Mouse (Mus musculus): ENCODE data around the gene Phf5a.
A peak's percentile ranks its signal among the peaks of the same experiment; 100 is the strongest.

Gene Phf5a

DNA sequence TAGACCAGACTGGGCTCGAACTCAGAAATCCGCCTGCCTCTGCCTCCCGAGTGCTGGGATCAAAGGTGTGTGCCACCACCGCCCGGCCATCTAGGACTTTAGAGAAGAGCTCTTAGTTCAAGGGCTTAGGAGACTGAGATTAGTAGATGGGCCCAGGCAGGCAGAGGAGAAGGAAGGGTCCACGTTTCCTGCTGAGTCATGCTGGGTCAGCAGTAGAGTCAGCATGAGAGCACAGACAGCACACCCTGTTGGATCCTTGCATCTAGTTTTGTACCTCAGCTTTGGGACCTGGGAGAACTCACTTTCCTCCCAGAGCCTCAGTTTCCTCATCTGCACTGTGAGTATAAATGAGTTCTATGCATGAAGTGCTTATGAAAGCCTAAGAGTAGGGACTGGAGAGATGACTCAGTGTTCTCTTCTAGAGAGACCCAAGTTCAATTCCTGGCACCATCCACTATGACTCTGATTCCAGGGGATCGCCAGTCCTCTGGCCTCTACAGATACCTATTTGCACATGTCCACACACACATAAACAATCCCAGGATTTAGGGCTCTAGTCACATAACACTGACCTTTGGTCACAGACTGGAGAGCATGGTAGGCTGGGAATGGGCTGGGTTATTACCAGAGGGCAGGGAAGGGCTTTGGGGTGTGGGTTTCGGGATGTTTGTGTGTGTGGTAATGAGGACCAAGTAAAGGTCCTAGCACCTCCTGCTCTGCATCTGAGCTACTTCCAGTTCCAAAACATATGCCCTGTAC is 20.3 kb upstream of the Phf5a start:
- no peak for TF ChIP-seq GATA4 (IDR thresholded peaks at IDR 0.05; ENCODE audit: insufficient replicate concordance, low read length)

DNA sequence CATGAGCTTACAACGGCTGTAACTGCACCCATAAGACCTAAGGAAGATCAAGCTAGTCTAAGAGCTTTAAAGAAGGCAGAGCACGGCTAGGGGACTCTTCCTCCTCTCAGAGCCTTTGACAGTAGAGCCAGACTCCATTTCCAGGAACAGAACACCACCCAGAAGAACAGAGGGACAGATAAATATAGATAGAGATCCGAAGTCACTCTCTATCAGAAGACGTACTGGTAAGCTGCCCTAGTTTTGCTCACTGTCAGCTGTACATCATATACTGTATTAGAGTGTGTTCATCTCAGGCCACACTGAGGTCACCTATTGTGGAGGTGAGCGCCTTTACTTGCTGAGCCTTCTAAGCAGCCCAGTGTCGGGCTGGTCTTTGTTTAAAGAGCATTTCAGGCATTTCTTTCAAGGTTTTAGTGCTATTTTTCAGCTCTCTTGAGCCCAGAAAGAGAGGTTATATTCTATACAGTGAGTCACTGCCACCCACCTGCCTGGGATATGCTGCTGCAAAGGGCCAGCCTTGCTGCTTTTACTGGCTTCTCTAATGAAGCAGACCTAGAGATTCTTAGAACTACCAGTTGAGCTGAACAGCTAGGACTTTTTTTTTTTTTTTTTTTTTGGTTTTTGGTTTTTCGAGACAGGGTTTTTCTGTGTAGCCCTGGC is 19.6 kb upstream of the Phf5a start:
- no peak for TF ChIP-seq GATA4 (IDR thresholded peaks at IDR 0.05; ENCODE audit: insufficient replicate concordance, low read length)

DNA sequence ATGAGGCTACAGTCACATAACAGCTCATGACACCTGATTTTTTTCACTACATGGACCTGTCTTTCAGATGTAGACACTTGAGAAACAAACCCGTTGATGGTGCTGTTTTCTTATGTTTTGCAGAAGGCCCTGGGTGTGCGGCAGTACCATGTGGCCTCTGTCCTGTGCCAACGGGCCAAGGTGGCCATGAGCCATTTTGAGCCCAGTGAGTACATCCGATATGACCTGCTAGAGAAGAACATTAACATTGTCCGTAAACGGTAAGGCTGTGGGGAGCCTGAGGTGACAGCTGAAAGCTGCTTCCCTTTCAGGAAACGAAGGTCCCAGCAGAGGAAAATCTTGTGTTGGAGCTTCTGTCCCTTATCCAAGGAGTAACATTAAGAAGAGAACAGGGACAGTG is 17.5 kb upstream of the Phf5a start:
- no peak for TF ChIP-seq GATA4 (IDR thresholded peaks at IDR 0.05; ENCODE audit: insufficient replicate concordance, low read length)

DNA sequence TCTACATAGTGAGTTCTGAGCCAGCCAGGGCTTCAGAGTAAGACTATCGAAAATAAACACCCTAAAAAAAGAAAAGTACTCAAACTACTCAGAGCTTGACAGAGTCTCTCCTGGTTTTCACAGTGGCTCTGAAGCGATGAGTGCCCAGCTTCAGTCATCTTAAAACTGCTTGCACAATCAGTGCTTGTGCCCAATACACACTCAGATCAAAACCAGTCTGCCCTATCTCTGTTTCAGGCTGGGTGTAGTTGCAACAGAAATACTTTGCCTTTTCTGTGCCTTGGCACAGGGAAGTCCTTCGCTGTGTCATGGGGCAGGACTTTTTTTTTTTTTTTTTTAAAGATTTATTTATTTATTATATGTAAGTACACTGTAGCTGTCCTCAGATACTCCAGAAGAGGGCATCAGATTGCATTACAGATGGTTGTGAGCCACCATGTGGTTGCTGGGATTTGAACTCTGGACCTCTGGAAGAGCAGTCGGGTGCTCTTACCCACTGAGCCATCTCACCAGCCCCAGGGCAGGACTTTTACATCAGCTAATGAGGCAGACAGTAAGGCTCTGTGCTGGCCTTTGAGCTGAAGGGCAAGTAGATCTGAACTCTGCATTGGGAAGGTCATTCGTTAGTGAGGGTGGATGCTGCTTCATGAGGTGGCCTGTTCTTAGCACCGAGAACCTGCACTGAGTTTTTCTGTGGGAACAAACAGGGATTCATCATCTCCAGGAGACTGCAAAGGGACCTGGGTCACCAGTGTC is 15.3 kb upstream of the Phf5a start:
- TF ChIP-seq GATA4 (IDR thresholded peaks at IDR 0.05; ENCODE audit: insufficient replicate concordance, low read length) = no peak

DNA sequence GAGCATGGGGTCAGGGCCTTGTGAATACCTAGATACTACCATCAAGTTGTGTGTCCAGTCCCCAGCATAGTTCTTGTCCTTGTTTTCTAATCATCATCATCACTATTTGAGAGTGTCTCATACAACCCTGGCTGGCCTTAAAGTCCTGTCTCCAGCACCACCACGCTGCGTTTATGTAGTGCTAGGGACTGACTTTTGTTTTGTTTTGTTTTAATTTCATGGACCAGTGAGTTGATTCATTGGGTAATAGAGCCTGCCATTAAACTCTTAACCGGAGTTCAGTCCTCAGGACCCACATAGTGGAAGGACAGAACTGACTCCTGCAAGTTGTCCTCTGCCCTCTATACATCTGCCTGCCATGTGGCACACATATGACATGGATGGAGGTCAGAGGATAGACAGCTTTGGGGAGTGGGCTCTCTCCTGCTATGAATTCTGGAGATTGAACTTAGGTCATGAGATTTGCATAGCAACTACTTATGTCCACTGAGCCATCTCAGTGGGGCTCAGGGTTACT is 13.8 kb upstream of the Phf5a start:
- TF ChIP-seq GATA4 (IDR thresholded peaks at IDR 0.05; ENCODE audit: insufficient replicate concordance, low read length) = no peak

DNA sequence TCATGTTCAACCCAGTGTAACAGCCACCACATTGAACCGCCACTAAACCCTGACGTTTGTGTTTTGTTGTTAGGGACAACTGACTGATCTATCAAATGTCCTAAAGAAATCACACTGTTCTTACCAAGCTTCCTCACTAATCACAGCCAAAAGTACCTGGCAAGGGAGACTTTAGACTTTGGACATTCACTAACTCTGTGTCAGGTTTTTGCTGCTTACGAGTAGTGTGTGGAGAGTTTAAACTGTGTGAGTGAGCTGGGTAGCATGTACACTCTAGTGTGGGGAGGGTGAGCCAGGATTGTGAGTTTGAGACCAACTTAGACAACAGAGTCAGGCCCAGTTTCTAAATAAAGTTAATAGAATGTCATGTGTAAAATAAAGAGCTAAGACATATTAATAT is 10.6 kb upstream of the Phf5a start:
- TF ChIP-seq GATA4 (IDR thresholded peaks at IDR 0.05; ENCODE audit: insufficient replicate concordance, low read length) = no peak

DNA sequence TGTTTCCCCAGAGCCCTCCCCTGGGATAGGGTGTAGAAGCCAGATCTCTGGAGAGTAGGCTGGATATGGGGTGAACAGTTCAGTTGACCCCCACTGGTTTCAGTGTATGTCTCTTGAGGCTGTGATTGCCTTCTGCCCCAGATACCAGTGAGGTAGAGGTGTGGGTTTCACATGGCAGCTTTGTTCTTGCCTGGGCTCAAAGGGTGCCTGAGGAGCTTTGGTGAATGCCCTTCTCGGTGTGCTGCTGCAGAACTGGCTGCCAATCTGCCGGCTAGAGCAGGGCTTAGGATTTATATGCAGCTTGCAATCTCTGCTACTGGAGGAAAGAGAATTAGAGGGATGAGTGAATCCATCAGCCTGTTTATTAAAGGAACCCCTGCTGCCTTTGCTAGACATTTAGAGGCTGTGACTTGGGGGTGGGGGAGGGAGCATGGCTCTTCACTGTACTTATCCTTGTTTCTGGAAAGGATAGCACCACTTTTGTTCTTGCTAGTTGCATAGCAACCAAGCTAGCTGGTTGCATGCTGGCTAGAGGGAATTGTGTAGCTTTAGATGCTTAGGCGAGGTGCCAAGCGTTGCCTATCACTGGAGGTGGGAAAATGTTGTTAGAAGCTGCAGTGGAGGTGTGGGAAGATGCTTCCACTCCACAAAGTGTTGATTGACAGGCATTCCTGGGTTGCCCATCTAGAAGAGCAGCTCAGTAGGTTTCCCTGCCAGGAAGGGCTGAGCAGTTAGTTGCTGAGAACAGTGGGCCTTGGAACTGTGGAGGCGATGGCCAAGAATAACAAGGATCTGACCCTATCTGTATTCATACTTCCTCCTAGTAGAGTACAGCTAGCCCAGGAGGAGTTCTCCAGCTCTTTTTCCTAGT is 8.1 kb upstream of the Phf5a start:
- no peak for TF ChIP-seq GATA4 (IDR thresholded peaks at IDR 0.05; ENCODE audit: insufficient replicate concordance, low read length)

DNA sequence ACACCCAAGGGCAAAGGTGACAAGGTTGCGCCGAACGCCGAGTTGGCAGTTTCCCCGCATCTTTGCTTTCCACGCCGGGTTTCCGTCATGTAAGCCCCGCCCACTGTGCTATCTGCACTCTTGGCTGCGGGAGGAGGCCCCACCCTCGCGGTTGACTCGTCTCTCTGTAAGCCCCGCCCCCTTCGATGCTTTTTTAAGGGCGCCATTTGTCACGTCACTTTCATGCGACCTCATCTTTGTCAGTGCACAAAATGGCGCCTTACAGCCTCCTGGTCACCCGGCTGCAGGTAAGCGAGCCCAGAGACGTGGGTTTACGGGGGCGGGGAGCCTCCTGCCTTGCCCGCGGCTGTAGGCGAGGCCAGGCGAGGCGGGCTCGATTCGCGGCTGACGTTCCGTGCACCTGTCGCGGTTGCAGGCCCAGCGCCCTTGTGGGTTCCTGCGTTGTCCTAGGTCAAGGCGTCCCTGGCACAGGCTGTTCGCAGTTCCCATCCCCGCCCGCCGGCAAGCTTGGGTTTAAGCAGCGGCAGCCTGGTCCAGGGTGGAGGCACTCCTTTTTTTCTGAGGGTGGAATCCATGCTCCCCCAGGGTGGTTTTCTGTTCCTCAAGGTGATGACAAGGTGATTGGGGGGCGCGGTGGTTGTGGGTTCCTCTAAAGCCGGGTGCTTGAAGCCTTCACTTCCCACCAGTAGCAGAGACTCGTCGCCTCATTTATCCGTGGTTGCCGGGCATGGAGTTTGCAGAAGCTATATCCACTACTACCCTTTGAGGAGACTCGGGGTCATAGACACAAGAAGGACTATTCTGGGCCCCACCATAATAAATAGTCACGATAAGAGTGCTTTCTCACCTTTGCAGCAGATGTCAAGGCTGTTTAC is 788 bp upstream of the Phf5a start, which contains the start of gene Aco2:
Gene Aco2, plus strand, starts transcription at position 48 of the 875 bp plus-strand sequence.
- TF ChIP-seq GATA4 (IDR thresholded peaks at IDR 0.05; ENCODE audit: insufficient replicate concordance, low read length) = peak; percentile 95; the same call in 1 of the 2 replicates

DNA sequence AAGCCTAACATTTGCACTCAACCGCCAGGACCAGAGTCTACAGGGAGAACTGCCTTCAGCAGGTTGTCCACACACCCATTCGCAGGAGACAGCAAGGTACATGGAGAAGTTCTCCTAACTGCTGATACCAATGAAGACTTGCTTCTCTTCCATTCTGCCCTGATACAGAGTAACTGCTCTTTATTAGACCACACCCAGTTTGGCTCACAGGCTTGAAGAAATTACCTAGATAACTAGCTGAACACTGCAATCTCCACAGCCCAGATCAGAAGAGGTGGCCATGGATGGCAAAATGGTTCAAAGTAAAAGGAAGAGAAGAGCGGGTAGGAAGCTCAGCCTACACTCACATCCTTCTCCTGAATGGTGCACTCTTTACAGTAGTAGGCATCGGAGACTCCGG is 1.7 kb downstream of the Phf5a start:
- TF ChIP-seq GATA4 (IDR thresholded peaks at IDR 0.05; ENCODE audit: insufficient replicate concordance, low read length) = no peak

DNA sequence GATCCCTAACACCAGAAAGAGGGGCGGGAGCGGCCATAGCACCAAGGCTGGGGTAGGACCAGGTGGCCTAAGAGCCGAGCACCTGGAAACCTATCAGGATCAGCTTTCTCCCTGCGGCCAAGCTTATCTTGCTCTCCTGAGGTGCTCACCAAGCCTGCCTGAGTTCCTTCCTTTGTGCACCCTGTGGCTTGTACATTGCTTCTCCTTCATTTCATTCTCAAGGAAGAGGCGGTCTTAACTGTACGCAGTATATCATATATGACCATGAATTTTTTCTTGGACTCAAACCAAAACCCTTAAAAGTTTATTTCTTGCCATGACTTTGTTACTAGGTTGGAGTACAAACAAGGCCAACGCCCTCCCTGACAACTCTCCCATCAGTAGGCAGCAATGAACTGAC is 7.5 kb downstream of the Phf5a start:
- no peak for TF ChIP-seq GATA4 (IDR thresholded peaks at IDR 0.05; ENCODE audit: insufficient replicate concordance, low read length)

DNA sequence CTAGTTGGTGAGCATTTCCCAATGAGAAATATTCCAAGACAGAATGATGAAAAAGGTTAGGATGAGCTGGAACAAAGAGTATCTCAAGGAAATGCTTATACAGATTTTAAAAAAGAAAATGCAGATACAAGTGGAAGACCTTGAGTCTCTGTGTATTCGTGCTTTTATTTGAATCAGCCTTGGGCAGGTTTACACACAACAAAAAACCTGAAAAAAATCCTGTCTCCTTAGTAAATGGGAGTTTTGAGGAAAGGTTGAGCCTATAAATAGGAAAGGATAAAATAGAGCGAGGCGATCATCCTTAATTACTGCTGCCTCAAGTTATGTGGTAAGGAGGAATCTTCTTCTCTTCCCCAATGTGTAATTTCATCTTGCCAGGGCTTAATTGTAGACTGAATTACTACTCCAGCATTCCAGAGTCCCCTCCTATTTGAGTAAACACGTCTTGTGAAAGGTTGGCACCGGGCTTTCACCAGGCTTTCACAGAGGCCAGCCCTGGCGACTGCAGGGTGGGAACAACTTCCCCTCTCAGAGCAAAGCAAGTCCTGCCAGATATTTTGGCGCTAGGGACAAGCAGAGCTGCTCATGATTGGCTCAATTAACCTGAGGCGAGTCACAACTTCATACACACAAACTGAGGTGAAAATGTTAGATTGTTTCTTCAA is 11.1 kb downstream of the Phf5a start:
- no peak for TF ChIP-seq GATA4 (IDR thresholded peaks at IDR 0.05; ENCODE audit: insufficient replicate concordance, low read length)

DNA sequence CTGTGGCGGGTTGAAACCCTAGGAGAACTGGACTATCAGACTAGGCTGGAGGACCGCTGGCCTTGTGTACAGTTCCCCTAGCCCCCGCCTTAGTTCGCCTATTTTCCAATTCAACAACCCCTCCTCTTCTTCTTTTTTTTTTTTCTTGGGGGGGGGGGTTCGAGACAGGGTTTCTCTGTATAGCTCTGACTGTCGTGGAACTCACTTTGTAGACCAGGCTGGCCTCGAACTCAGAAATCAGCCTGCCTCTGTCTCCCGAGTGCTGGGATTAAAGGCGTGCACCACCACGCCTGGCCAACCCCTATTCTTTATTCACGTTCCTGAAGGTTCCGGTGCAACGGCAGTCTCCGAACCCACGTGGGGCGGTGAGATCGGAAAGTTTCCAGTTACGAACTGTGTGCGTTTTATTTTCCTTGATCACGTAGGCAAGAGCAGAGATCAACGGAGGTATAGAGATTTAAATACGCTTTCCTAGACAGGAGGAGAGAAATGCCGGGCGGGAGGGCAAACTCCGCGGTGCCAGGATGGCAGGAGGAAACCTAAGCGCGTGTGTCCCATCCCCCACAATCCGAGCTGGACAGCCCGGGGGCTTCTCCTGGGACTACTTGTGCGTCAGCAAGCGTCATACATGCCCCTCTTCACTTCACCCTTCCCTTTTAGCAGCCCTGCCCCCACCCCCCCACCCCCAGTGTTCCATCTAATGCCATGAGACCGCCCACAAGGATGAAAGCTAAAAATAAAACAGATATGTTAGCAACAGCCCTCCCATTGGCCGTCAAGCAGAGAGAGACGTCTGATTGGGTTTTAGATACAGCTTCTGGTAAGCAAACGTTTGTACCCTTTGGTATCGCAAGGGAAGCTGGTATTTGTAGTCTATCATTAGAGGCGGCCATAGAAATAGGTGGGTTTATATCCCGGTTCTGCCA is 12.1 kb downstream of the Phf5a start:
- no peak for TF ChIP-seq GATA4 (IDR thresholded peaks at IDR 0.05; ENCODE audit: insufficient replicate concordance, low read length)
